11 mouse cellular contexts compared by ENCODE assay signal in genomic region chr7:126280696-126281095, GRCm38 (mm10). TPM values are rescaled to one million over a fixed set of nuclear protein-coding genes. Genes with fewer than 3 reads are reported as not detected.
DNase-seq lines count a peak whose midpoint lies in the region; TF ChIP-seq lines count a peak whose summit lies in the region.
"Had no signal": no experiment of that assay in that cellular context is flagged by ENCODE, and none has a peak within 500 bp of the region (broad histone marks: within the 10 kb centered on the region; RNA-seq: fewer than 3 reads in every experiment).

No protein-coding gene starts in this region.

- H3K9me3 ChIP-seq in limb, embryonic 10.5 days (replicated peaks), result no peaks in the 10 kb centered on the region
- H3K9me3 ChIP-seq: lung, embryonic 15.5 days had no signal

- H3K27ac ChIP-seq in limb, embryonic 10.5 days, result no peak overlapping the region
- no peak overlapping the region for H3K27ac ChIP-seq in layer of hippocampus, adult 2 months
- H3K27ac ChIP-seq: lung, embryonic 15.5 days had no signal

- intact Hi-C loops in left cerebral cortex, postnatal 14 days (cut with DNase I), result no loop called here

- H3K36me3 ChIP-seq in limb, embryonic 10.5 days, result peaks cover 98% of the 10 kb centered on the region

- peaks cover 20% of the 10 kb centered on the region for H3K4me1 ChIP-seq in limb, embryonic 10.5 days

- H3K27me3 ChIP-seq in limb, embryonic 10.5 days (ENCODE audit: low read depth, poor library complexity, severe bottlenecking), result no peaks in the 10 kb centered on the region
- H3K27me3 ChIP-seq: lung, embryonic 15.5 days had no signal

- WGBS in limb, embryonic 10.5 days, result 66% methylated on average over 6 of the region's 6 CpGs

- peak; percentile 65 for DNase-seq in gastrocnemius, adult 18-20 months (ENCODE audit: low spot score)
- no peak for DNase-seq in gastrocnemius, postnatal 25 days
- peak; percentile 29 for DNase-seq in lung, postnatal 10 days
- no peak for DNase-seq in lung, postnatal 36 days
- DNase-seq in R1 (ENCODE audit: low read depth, low spot score), result peak; percentile 35
- peak; percentile 43 for DNase-seq in limb, embryonic 10.5 days (ENCODE audit: low spot score)
- no peak for DNase-seq in left cerebral cortex, postnatal 14 days (ENCODE audit: low spot score in 2 of 2)
- no peak for DNase-seq in layer of hippocampus, adult 2 months (ENCODE audit: low spot score in 2 of 2)
- DNase-seq: cerebellum, postnatal 25 days; kidney, adult 18-20 months had no signal

- TF ChIP-seq CTCF in layer of hippocampus, adult 2 months (conservative IDR thresholded peaks at IDR 0.05), result no peak

- H3K4me3 ChIP-seq in limb, embryonic 10.5 days, result no peak overlapping the region
- no peak overlapping the region for H3K4me3 ChIP-seq in layer of hippocampus, adult 2 months
- H3K4me3 ChIP-seq: lung, embryonic 15.5 days had no signal

RNA-seq across cellular contexts. Expression of gene Sbk1, which starts 8.3 kb away (rescaled TPM):
- 10 to 100 TPM; 18.7 to 18.8 TPM for total RNA-seq in gastrocnemius, adult 18-20 months (2021)
- total RNA-seq in gastrocnemius, postnatal 25 days (2021), result 10 to 100 TPM; 22.2 to 25.0 TPM
- polyA plus RNA-seq in limb, embryonic 10.5 days (2016; fragmentation: Nextera tagmentation; extraction: Ambion mirVana), result 83.4 and 122 TPM in 2 replicates
- total RNA-seq in left cerebral cortex, postnatal 14 days (2021), result 10 to 100 TPM; 94.8 to 95.4 TPM
- total RNA-seq in layer of hippocampus, adult 2 months (2021), result 10 to 100 TPM; 71.9 to 73.3 TPM

Comparison
In these comparisons a context has a peak if more than half of its experiments do, and no peak if none do; other contexts are left out.
1. DNase-seq: peak in gastrocnemius, adult 18-20 months (single experiment), lung, postnatal 10 days (single experiment), R1 (single experiment) and limb, embryonic 10.5 days (single experiment); none in gastrocnemius, postnatal 25 days (single experiment), lung, postnatal 36 days (single experiment), left cerebral cortex, postnatal 14 days (0 of 2) and layer of hippocampus, adult 2 months (0 of 2).